Mouse (Mus musculus) spleen, adult 2 months (tissue): ENCODE data around the gene Ldlr. TPM values are rescaled to one million over a fixed set of nuclear protein-coding genes. Genes with fewer than 3 reads are reported as not detected.

Source experiments
- DNase-seq, 2 experiments: peaks; one replicate each; pipeline versions ENCODE4 v3.0.0 to v3.0.0-alpha.2; 2012 to 2021; ENCODE audit warnings: low spot score in 2 of 2, low read depth in 1 of 2
- H3K27ac ChIP-seq: fragments of 200-500 bp; 2 replicates; pipeline ENCODE4 v1.5.1; 2012; ENCODE audit warnings: low read length, inconsistent platforms; ENCODE audit not compliant: insufficient read depth
- H3K27me3 ChIP-seq: fragments of 200-500 bp; 2 replicates; pipeline ENCODE4 v1.6.1; 2012; ENCODE audit warnings: mild to moderate bottlenecking, moderate library complexity, low read length, inconsistent platforms; ENCODE audit not compliant: control insufficient read depth, insufficient read depth
- H3K36me3 ChIP-seq: fragments of 200-500 bp; 2 replicates; pipeline ENCODE4 v1.6.1; 2012; ENCODE audit warnings: mild to moderate bottlenecking, low read length, inconsistent platforms; ENCODE audit not compliant: control insufficient read depth, insufficient read depth
- H3K4me1 ChIP-seq: fragments of 200-500 bp; 2 replicates; pipeline ENCODE4 v1.6.1; 2011; ENCODE audit warnings: inconsistent platforms; ENCODE audit not compliant: control insufficient read depth, insufficient read depth, insufficient read length
- H3K4me3 ChIP-seq: fragments of 200-500 bp; 2 replicates; pipeline ENCODE4 v1.5.1; 2011; ENCODE audit warnings: mild to moderate bottlenecking, inconsistent platforms; ENCODE audit not compliant: insufficient read depth, insufficient read length; ENCODE audit errors: extremely low read depth
- CTCF ChIP-seq: fragments of 200-500 bp; IDR thresholded peaks from 2 replicates; pipeline ENCODE4 v1.5.1; 2011; ENCODE audit warnings: mild to moderate bottlenecking, inconsistent platforms; ENCODE audit not compliant: insufficient read depth, insufficient read length, insufficient replicate concordance; ENCODE audit errors: extremely low read depth
- POLR2A ChIP-seq: fragments of 200-500 bp; IDR thresholded peaks from 2 replicates; pipeline ENCODE4 v1.6.1; 2011; ENCODE audit warnings: low read depth, low read length, inconsistent platforms
- WGBS: fragments of 180-500 bp; shearing (Covaris S2); methylation state at CpG from one replicate; pipeline ENCODE4 v1.1.7; 2018; 5-methylcytosine and 5-hydroxymethylcytosine counted together
- polyA plus RNA-seq: library from polyadenylated mRNA; depleted of rRNA; stranded (reverse); fragments of >200 nt; gene quantifications from 2 replicates; pipeline ENCODE4 v1.2.3, GENCODE M21; 2012; rRNA removed

Ldlr gene
- polyA plus RNA-seq, 1 experiment = 19.4 TPM

DNA sequence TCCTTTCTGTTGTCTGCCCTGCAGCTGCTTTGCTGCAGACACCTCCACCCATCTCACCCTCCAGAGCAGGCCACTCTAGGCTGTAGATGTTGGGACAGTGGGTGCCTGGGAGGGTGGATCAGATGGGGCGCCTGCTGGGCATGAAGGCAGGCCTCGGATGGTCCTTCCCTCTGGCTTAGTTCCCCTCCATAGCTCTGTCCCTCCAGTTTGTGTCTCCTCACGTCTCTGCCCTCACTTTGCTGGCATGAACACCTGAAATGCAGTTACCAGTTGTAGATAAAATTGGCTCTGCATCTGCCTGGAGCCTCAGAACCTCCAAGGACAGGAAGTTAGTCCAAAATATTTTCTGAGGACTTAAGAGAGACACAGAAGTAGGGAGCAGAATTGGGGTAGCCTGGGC lies 73.6 kb downstream of the Ldlr start:
- TF ChIP-seq POLR2A = no peak
- TF ChIP-seq CTCF = no peak

DNA sequence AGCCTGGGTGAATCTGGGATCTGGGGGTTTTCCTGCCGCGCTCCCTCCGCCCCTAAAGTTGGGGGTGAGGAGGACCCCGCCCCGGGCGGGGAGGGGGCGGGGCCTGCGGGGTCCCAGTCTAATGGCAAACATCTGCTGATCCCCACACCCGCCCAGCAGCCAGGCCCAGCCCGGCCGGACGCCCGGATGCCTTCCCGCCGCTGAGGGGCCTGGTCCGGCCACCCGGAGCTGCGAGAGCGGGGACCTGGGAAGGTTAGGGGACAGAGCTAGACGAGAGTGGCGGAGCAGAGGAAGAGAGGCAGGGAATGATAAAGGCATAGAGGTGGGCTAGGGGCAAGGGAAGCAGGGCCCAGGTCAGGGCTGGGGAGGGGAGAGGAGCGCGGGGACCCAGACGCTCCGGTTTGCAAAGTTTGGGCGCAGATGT lies 74.7 kb downstream of the Ldlr start:
- Histone ChIP-seq H3K36me3 (no peaks in the 10 kb centered on the region), H3K4me1 (peaks cover 8% of the 10 kb centered on the region; the same call in 1 of the 2 replicates), H3K27me3 (peaks cover 4% of the 10 kb centered on the region; the same call in 1 of the 2 replicates), H3K4me3 (peak overlapping the region; percentile 79), H3K27ac (peak overlapping the region; percentile 70; the same call in 1 of the 2 replicates)
- 6% methylated on average over 23 of the region's 26 CpGs for WGBS
- peak in 1 of 2 experiments; percentile 22 for DNase-seq
- TF ChIP-seq POLR2A (no peak), CTCF (no peak)

More for the DNA sequence above, 73.6 kb downstream of the Ldlr start:
- Histone ChIP-seq H3K4me1 (peaks cover 8% of the 10 kb centered on the region; the same call in 1 of the 2 replicates), H3K27ac (peak overlapping the region; percentile 10; the same call in 1 of the 2 replicates), H3K27me3 (peaks cover 4% of the 10 kb centered on the region; the same call in 1 of the 2 replicates), H3K36me3 (no peaks in the 10 kb centered on the region), H3K4me3 (no peak overlapping the region)
- no peak for DNase-seq
- 78% methylated on average over 3 of the region's 3 CpGs for WGBS

DNA sequence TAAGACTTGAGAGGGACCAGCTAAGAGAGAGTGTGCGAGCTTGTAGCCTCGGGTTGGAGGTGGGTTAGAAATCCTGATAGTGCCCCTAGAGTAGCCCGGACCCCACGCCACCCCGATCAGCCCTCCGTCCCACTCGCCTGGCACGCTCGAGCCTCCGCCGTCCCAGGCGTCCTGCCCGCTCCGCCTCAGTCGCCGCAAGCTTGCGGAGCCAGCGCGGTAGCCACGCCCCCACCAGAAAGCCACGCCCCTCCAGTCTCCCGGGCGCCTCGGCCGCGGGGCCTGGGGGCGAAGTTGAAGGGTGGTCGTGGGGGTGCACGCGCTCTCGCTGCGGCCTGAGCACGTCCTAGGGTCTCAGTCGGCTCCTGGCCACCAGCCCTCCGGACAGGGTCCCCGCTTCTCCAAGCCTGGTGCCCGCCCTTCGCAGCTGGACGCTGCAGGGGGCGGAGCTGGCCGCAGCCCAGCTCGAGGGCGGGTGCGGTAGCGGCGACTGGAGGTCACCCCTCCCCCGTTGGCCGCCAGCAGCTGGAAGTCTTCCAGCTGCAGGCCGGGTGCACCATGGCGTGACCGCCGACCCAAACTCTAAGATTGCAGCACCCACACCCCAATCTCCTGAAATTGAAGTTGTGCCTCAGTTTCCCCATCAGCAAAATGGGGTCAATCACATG lies 75.2 kb downstream of the Ldlr start, which contains the start of gene Kank2:
Gene Kank2, minus strand, starts transcription at position 400 of the 665 bp plus-strand sequence.
- no peak for TF ChIP-seq CTCF
- no peak for TF ChIP-seq POLR2A
- Histone ChIP-seq H3K4me1 (peaks cover 8% of the 10 kb centered on the region; the same call in 1 of the 2 replicates), H3K4me3 (peak within 1 kb of the TSS; percentile 79), H3K27ac (peak within 1 kb of the TSS; percentile 75), H3K36me3 (no peaks in the 10 kb centered on the region), H3K27me3 (peaks cover 4% of the 10 kb centered on the region; the same call in 1 of the 2 replicates)
- peak; percentile 17 to 72 for DNase-seq
- WGBS = under 1% methylated on average over 51 of the region's 52 CpGs

GRCm38 (mm10) chr9:21799010-21799350 lies 75.7 kb downstream of the Ldlr start:
- H3K36me3 ChIP-seq = no peaks in the 10 kb centered on the region
- no peak overlapping the region for H3K27ac ChIP-seq
- DNase-seq = no peak
- TF ChIP-seq CTCF (no peak), POLR2A (no peak)
- H3K4me3 ChIP-seq = peak overlapping the region; percentile 79; the same call in 1 of the 2 replicates
- peaks cover 8% of the 10 kb centered on the region; the same call in 1 of the 2 replicates for H3K4me1 ChIP-seq
- WGBS = 73% methylated on average over 3 of the region's 3 CpGs
- peaks cover 4% of the 10 kb centered on the region; the same call in 1 of the 2 replicates for H3K27me3 ChIP-seq

Other genes with a start within 250 kb of the Ldlr start
- 10.5 and 13.5 TPM in 2 replicates for gene Tmed1, start 213.2 kb upstream of the Ldlr start, polyA plus RNA-seq
- gene AB124611, start 197.3 kb upstream of the Ldlr start, polyA plus RNA-seq = 69.1 and 79.0 TPM in 2 replicates
- 59.3 and 87.8 TPM in 2 replicates for gene Carm1, start 176.6 kb upstream of the Ldlr start, polyA plus RNA-seq
- gene Timm29, start 130.8 kb upstream of the Ldlr start, polyA plus RNA-seq = 14.9 and 17.6 TPM in 2 replicates
- 22.0 and 29.0 TPM in 2 replicates for gene Yipf2, start 130.7 kb upstream of the Ldlr start, polyA plus RNA-seq
- 30.2 and 44.3 TPM in 2 replicates for gene Smarca4, start 107.3 kb upstream of the Ldlr start, polyA plus RNA-seq
- gene Spc24, start 36.8 kb downstream of the Ldlr start, polyA plus RNA-seq = 9.0 and 11.6 TPM in 2 replicates
- gene Kank2, start 75.3 kb downstream of the Ldlr start, polyA plus RNA-seq = 15.4 and 19.8 TPM in 2 replicates
- gene Angptl8, start 112.0 kb downstream of the Ldlr start, polyA plus RNA-seq = 0.60 and 1.3 TPM in 2 replicates
- gene Dock6, start 129.2 kb downstream of the Ldlr start, polyA plus RNA-seq = 43.3 and 47.6 TPM in 2 replicates
- 21.1 and 29.6 TPM in 2 replicates for gene Rab3d, start 194.7 kb downstream of the Ldlr start, polyA plus RNA-seq
- gene Ccdc159, start 204.0 kb downstream of the Ldlr start, polyA plus RNA-seq = 0.75 and 0.95 TPM in 2 replicates
- gene Tmem205, start 204.1 kb downstream of the Ldlr start, polyA plus RNA-seq = 19.4 and 24.1 TPM in 2 replicates
- gene Plppr2, start 213.6 kb downstream of the Ldlr start, polyA plus RNA-seq = 2.6 and 3.9 TPM in 2 replicates
- gene Swsap1, start 232.3 kb downstream of the Ldlr start, polyA plus RNA-seq = 6.5 and 7.4 TPM in 2 replicates
- 49.5 and 59.5 TPM in 2 replicates for gene Epor, start 240.0 kb downstream of the Ldlr start, polyA plus RNA-seq